Mouse (Mus musculus): ENCODE measurements at regions not wholly inside any gene's neighbourhood (a gene's known extent, or its start where the extent isn't known, plus 50 kb on each side); places are given as distances from the start of the nearest gene placed in this dataset.

GRCm38 (mm10) chr15:36858711-36859110 lies 148.9 kb downstream of the Zfp706 start:
- DNase-seq (ENCODE audit: low read depth, low spot score): no peak

GRCm38 (mm10) chr15:36857622-36858021 lies 150.0 kb downstream of the Zfp706 start:
- DNase-seq (ENCODE audit: low read depth, low spot score): no peak

GRCm38 (mm10) chr15:36855550-36856131 lies 151.9 kb downstream of the Zfp706 start:
- DNase-seq (ENCODE audit: low read depth, low spot score): peak; percentile 71

- DNase-seq (ENCODE audit: low read depth, low spot score): peak; percentile 55
These were observed 152.7 kb downstream of the Zfp706 start for GRCm38 (mm10) chr15:36854900-36855321.

GRCm38 (mm10) chr15:36852229-36852821 lies 155.2 kb downstream of the Zfp706 start:
- no peak for DNase-seq (ENCODE audit: low read depth, low spot score)

- no peak for DNase-seq (ENCODE audit: low read depth, low spot score)
These were observed 159.3 kb downstream of the Zfp706 start for GRCm38 (mm10) chr15:36848238-36848637.

- no peak for DNase-seq (ENCODE audit: low read depth, low spot score)
These were observed 160.8 kb downstream of the Zfp706 start for GRCm38 (mm10) chr15:36846806-36847205.
